Mouse (Mus musculus) stomach, embryonic 15.5 days (tissue): ENCODE measurements around the gene Oaz3. TPM values are rescaled to one million over a fixed set of nuclear protein-coding genes. Genes with fewer than 3 reads are reported as not detected.

Source experiments
- ATAC-seq: fragments of 200-750 bp; cut with Nextera tagmentation; 2 replicates; pipeline ENCODE4 v1.8.0; 2017; ENCODE audit warnings: low read depth, moderate number of reproducible peaks, moderate TSS enrichment; ENCODE audit not compliant: insufficient read depth, low FRiP score
- H3K27ac ChIP-seq: fragments of 300-500 bp; sonication (generic); 2 replicates; pipeline ENCODE4 v1.5.1; 2015; ENCODE audit warnings: mild to moderate bottlenecking, inconsistent platforms
- H3K27me3 ChIP-seq: fragments of 300-500 bp; sonication (generic); replicated peaks from 2 replicates; pipeline ENCODE4 v1.6.1; 2015; ENCODE audit warnings: inconsistent platforms
- H3K36me3 ChIP-seq: fragments of 300-500 bp; sonication (generic); 2 replicates; pipeline ENCODE4 v1.6.1; 2015; ENCODE audit warnings: inconsistent platforms
- H3K4me1 ChIP-seq: fragments of 300-500 bp; sonication (generic); 2 replicates; pipeline ENCODE4 v1.6.1; 2015; ENCODE audit warnings: inconsistent platforms
- H3K4me2 ChIP-seq: fragments of 300-500 bp; sonication (generic); 2 replicates; pipeline ENCODE4 v1.6.1; 2015; ENCODE audit warnings: mild to moderate bottlenecking, inconsistent platforms
- H3K4me3 ChIP-seq: fragments of 300-500 bp; sonication (generic); replicated peaks from 2 replicates; pipeline ENCODE4 v1.5.1; 2015; ENCODE audit warnings: inconsistent platforms
- H3K9ac ChIP-seq: fragments of 300-500 bp; sonication (generic); 2 replicates; pipeline ENCODE4 v1.6.1; 2015; ENCODE audit warnings: inconsistent platforms
- H3K9me3 ChIP-seq: fragments of 300-500 bp; sonication (generic); 2 replicates; pipeline ENCODE4 v1.6.1; 2016; ENCODE audit warnings: inconsistent platforms
- WGBS: fragments of 180-500 bp; shearing (Covaris S2); methylation state at CpG from one replicate; pipeline ENCODE4 v1.1.7; 2015; 5-methylcytosine and 5-hydroxymethylcytosine counted together
- polyA plus RNA-seq: library from polyadenylated mRNA; unstranded; fragments of >200 nt; fragmentation: Nextera tagmentation; extraction: Ambion mirVana; gene quantifications from 2 replicates; pipeline ENCODE4 v1.2.1, GENCODE M21; 2015

The Oaz3 gene
- polyA plus RNA-seq, 1 experiment from 2014 or later: 1.5 TPM

DNA sequence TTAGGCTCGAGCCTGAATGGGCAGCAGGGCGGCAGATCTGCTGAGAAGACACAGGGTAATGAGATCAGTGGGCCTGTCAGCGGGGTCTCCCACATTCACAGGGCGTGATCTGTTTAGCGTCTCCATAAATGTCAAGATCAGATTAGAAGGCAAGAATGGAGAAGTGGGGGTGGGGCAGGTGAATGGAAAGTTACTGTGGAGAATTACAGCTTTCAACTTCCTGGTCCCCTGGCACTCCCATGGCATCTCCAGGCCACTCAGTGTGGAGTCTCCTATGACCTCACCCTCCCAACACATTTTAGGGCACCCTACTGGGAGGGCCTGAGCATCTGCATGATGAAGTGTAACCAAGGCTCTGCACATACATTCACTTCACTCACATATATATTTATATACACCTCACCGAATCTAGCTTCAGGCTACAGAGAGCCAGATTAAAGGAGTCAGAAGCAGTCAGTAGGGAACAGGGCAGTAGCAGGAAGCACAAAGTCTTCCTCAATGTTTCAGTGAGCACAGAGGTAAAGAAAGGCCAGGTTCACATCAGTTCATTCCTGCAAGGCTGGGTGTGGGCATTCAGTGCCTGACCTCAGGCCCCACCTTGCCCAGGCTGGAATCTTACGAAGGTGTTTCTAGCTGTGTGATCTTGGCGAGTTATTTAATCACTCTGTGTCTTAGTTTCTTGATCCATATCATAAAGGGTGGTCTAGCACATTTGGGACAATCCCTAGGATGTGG lies 32.8 kb upstream of the Oaz3 start:
- Histone ChIP-seq H3K4me1 (0 out of 2 replicates have a peak, but pooled peaks cover 8% of the 10 kb centered on the region), H3K36me3 (no peaks in the 10 kb centered on the region), H3K9me3 (no peaks in the 10 kb centered on the region), H3K9ac (no peak overlapping the region), H3K4me2 (no peak overlapping the region), H3K27me3 (peaks cover 12% of the 10 kb centered on the region), H3K4me3 (no peak overlapping the region), H3K27ac (peak overlapping the region; percentile 9; the same call in 1 of the 2 replicates)
- WGBS: 37% methylated on average over 8 of the region's 8 CpGs
- 0 out of 2 replicates have a peak, but pooled peaks have one; percentile 41 for ATAC-seq

DNA sequence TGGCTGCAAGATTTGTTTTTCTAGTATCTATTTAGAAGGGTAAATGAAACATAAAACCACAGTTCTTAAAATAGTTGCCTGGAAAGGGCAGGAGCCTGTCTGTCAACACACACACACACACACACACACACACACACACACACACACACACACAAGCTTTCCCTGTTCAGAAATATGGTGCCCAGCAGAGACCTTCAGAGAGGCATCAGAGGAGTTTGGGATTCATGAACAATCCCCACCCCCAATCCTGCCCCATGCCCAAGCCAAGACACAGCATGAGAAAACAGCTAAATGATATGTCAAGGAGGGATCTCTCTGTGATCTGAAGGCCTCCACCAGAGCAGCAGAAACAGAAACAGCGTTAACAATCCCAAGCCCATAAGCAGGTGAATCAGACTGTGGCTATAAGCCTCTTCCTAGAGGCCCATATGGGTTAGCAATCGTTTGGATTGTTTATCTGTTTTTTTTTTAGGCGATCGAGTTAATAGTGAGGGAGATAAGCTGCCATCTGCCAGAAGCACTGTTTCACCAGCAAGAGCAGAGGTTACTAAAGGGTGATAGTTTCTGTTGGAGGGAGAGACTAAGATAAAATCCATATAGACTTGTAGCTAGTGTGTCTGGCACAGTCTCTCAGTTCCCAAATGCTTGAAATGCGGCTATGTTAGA lies 30.0 kb upstream of the Oaz3 start:
- 44% methylated on average over 5 of the region's 5 CpGs for WGBS
- Histone ChIP-seq H3K36me3 (no peaks in the 10 kb centered on the region), H3K27ac (no peak overlapping the region), H3K9ac (no peak overlapping the region), H3K27me3 (peaks cover 4% of the 10 kb centered on the region), H3K4me3 (no peak overlapping the region), H3K4me1 (0 out of 2 replicates have a peak, but pooled peaks cover 4% of the 10 kb centered on the region), H3K4me2 (no peak overlapping the region), H3K9me3 (no peaks in the 10 kb centered on the region)
- no peak for ATAC-seq

DNA sequence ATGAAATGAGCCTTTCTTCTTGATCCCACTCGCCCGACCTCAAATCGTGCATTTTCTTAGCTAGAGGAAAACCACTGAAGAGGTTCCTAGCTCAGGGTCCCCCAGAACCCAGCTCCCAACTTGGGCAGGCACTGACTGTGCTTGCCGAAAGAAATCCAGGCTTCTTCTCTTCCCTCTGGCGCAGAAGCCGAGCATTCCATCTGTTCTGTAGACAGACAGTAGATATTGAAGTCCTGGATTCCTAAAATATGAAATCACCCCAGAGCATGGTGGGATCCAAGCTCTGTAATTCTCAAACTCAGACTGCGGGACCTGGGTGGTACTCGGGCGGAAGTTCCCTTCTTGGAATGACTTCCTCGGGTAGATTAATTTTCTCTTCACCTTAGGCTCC lies 29.4 kb upstream of the Oaz3 start:
- Histone ChIP-seq H3K9me3 (no peaks in the 10 kb centered on the region), H3K27me3 (no peaks in the 10 kb centered on the region), H3K36me3 (no peaks in the 10 kb centered on the region), H3K4me3 (no peak overlapping the region), H3K27ac (peak overlapping the region; percentile 59), H3K9ac (no peak overlapping the region), H3K4me2 (peak overlapping the region; percentile 49; the same call in 1 of the 2 replicates), H3K4me1 (0 out of 2 replicates have a peak, but pooled peaks cover 4% of the 10 kb centered on the region)
- ATAC-seq: no peak
- 51% methylated on average over 10 of the region's 10 CpGs for WGBS

DNA sequence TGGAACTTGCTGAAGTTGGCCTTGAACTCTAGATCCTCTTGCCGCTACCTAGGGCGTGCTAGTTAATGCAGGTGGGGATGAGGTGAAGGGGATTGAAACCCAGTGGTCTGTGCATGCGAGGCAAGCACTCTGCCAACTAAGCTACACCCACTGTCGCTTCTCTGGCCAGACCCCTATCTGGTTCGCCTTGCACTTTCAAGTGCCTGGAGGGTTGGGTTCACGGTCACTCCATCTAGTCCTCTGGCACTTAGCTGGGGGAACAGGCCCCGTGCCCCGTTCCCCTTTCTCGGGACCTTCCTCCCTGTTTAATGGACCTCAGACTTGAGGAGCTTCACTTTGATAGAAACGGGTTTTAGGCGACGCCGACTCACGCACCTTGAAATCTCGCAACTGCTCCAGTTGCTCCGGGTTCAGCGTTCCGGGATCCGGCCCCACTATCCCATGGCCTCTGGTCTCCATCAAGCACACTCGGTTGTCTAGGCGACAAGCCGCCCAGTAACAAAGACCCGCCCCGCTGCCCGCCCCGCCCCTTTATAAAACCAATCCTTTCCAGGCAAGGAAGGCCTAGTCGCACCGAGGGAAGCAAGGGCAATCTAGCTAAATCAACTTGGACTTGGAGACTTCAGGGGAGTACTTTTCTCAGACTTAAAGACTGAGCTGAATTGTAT lies 28.9 kb upstream of the Oaz3 start:
- peak; percentile 59; the same call in 1 of the 2 replicates for ATAC-seq
- no peaks in the 10 kb centered on the region for H3K9me3 ChIP-seq
- peak overlapping the region; percentile 59 for H3K27ac ChIP-seq
- H3K36me3 ChIP-seq: no peaks in the 10 kb centered on the region
- peak overlapping the region; percentile 15; the same call in 1 of the 2 replicates for H3K4me3 ChIP-seq
- H3K4me2 ChIP-seq: peak overlapping the region; percentile 49
- WGBS: 10% methylated on average over 28 of the region's 28 CpGs
- no peaks in the 10 kb centered on the region for H3K27me3 ChIP-seq
- 0 out of 2 replicates have a peak, but pooled peaks cover 4% of the 10 kb centered on the region for H3K4me1 ChIP-seq
- no peak overlapping the region for H3K9ac ChIP-seq

DNA sequence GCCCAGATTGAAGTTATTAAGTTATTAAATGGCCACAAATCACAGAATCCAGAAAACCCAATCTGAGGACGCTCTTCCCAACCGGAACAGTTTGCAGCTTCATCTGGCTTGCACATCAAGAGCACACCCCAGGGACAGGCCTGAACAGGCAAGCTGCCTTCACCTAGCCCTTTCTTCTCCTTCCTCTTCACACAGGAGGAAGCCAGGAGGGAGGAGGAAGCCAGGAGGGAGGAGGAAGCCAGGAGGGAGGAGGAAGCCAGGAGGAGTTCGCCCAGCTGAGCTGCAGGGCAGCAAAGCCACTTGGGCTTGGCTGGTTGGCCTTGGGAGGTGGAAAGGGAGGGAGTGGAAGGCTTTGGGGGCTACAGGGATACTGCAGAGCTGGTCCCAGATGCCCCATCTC lies 25.2 kb upstream of the Oaz3 start:
- Histone ChIP-seq H3K4me3 (no peak overlapping the region), H3K4me2 (no peak overlapping the region), H3K27me3 (no peaks in the 10 kb centered on the region), H3K4me1 (0 out of 2 replicates have a peak, but pooled peaks cover 4% of the 10 kb centered on the region), H3K27ac (0 out of 2 replicates have a peak overlapping the region, but pooled peaks have one; percentile 33), H3K36me3 (no peaks in the 10 kb centered on the region), H3K9me3 (no peaks in the 10 kb centered on the region), H3K9ac (no peak overlapping the region)
- 59% methylated on average over 3 of the region's 3 CpGs for WGBS
- peak; percentile 32; the same call in 1 of the 2 replicates for ATAC-seq

DNA sequence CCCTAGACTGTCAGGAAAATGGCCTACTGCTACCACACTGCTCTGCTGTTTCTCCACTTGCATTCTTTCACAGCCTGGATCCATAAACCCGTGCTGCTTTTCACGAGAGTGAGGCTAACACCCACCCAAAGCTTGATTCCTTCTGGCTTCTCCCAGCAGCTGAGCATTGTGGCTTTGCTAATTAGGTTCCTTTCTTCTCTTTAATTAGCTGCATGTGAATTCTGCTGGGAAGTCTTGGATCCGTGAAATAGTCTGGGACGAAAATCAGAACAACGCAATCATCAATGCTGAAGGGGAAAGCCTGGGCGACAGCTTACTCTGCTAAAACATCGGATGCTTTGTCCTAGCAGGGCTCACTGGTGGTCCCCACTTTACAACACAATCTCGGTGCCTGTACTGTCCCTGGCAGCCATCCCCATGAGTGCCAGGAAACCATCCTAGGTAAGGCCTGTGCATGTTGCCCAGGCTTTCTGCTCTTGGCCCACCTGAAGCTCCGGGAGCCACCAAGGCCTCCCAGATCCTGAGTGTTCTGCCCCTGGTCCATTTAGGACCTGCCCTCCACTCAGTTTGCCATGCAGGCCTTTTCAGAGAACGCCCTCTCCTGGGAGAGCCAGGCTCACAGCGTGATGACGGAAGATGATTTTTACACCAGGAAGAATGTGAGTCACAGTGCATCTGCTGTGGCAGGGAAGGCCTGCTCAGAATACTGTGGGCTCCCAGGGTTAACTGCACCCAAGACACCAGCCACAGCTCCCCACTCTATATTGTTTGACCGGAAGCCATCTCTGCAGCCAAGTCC lies 22.1 kb upstream of the Oaz3 start:
- 75% methylated on average over 13 of the region's 13 CpGs for WGBS

DNA sequence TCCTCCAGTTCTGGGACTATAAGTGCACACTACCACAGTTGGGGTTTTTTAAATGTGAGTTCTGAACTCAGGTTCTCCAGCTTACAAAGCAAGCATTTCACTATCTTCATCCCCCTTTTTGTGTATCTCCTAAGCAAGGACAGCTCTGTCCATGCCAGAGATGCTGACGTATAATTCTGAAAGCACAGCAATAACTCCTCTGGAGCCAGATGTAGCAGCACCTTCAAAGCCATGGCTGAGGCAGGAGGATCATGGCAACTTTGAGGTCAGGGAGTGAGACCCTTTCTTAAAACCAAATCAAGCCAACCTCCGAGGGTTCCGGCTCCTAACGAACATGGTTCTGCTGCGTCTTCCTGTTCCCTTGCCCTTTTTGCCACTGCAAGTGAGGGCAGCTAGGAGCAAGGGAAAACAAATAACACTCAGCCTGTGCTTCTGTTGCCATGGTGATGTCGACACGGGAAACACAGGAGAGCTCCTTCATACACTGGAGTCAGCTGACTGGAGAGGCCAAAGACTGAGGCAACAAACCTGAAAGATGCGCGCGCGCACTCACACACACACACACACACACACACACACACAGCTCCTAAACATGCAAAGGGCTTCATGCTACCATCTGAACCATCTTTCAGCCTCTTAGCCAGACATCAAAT lies 20.3 kb upstream of the Oaz3 start:
- Histone ChIP-seq H3K4me2 (no peak overlapping the region), H3K27ac (no peak overlapping the region), H3K4me3 (no peak overlapping the region), H3K36me3 (no peaks in the 10 kb centered on the region), H3K9ac (no peak overlapping the region), H3K4me1 (no peaks in the 10 kb centered on the region), H3K27me3 (no peaks in the 10 kb centered on the region), H3K9me3 (no peaks in the 10 kb centered on the region)
- no peak; the same call in 1 of the 2 replicates for ATAC-seq
- WGBS: 49% methylated on average over 11 of the region's 11 CpGs

More for the DNA sequence above, 22.1 kb upstream of the Oaz3 start:
- Histone ChIP-seq H3K4me2 (no peak overlapping the region), H3K4me1 (no peaks in the 10 kb centered on the region), H3K4me3 (no peak overlapping the region), H3K36me3 (no peaks in the 10 kb centered on the region), H3K9me3 (no peaks in the 10 kb centered on the region), H3K9ac (no peak overlapping the region), H3K27me3 (no peaks in the 10 kb centered on the region), H3K27ac (no peak overlapping the region)
- ATAC-seq: no peak

DNA sequence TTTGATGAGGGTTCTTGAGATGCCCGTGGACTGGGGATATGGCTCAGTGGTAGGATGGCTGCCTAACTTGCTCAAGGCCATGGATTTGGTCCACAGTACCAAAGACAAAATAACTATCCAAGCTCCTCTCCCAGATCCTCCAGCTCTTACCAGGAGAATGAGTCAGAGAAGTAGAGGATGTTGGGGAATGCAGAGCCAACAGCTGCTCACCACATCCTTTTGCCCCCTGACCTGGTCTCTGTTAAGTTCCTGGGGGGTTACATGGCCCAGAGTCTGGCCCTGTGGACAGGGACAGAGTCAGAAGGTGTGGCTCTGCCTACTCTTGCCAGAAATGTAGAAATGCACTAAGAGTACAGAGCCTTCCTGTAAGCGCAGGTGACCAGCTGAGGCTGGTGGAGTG lies 16.1 kb upstream of the Oaz3 start:
- Histone ChIP-seq H3K4me3 (no peak overlapping the region), H3K27ac (no peak overlapping the region), H3K36me3 (no peaks in the 10 kb centered on the region), H3K27me3 (no peaks in the 10 kb centered on the region), H3K4me2 (no peak overlapping the region), H3K4me1 (no peaks in the 10 kb centered on the region), H3K9ac (no peak overlapping the region), H3K9me3 (no peaks in the 10 kb centered on the region)
- WGBS: 93% methylated on average over 2 of the region's 2 CpGs
- ATAC-seq: no peak

DNA sequence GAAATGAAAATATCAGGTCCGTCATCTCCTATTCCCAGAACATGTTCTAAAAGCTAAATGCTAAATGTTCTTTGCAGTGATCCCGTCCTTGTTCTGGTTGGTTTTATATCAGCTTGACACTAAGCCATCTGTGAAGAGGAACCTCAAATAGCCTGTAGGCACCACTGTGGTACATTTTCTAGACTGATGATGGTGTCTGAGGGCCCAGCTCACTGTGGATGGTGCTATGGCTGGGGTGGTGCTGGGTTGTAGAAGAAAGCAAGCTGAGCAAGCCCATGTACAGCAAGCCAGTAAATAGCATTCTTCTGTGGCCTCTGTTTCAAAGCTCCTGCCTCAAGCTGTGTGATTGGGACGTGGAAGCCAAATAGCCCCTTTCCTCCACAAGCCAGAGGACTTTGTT lies 13.3 kb upstream of the Oaz3 start:
- H3K36me3 ChIP-seq: no peaks in the 10 kb centered on the region
- H3K27ac ChIP-seq: no peak overlapping the region
- no peaks in the 10 kb centered on the region for H3K27me3 ChIP-seq
- WGBS: 76% methylated on average over 3 of the region's 3 CpGs
- no peak for ATAC-seq
- no peaks in the 10 kb centered on the region for H3K4me1 ChIP-seq
- H3K4me2 ChIP-seq: no peak overlapping the region
- no peaks in the 10 kb centered on the region for H3K9me3 ChIP-seq
- H3K4me3 ChIP-seq: no peak overlapping the region
- H3K9ac ChIP-seq: no peak overlapping the region

DNA sequence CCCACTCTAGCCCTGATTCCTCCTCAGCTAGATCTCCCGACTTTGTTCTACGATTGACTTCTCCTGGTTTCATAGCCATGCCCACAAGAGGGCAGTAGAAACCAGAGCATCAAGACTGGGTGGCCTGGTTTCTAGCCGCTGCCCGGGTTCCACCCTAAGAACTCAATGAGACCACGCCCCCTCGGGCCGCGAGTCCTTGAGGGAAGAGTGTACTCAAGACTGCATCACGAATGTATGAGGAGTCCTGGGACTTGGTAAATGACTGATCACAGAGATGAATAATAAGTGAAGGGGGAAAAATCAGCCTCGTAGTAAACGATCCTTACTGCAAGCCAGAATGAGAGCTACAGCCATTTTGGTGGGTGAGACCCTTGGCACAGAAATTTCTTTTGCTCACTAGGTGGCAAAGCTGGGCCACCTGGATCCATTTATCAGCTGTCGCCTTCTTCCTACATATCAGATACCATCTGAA lies 12.8 kb upstream of the Oaz3 start:
- H3K4me2 ChIP-seq: peak overlapping the region; percentile 47
- H3K27me3 ChIP-seq: no peaks in the 10 kb centered on the region
- ATAC-seq: peak; percentile 80
- no peaks in the 10 kb centered on the region for H3K9me3 ChIP-seq
- H3K27ac ChIP-seq: no peak overlapping the region
- WGBS: 2% methylated on average over 12 of the region's 12 CpGs
- no peak overlapping the region for H3K9ac ChIP-seq
- no peaks in the 10 kb centered on the region for H3K36me3 ChIP-seq
- no peaks in the 10 kb centered on the region for H3K4me1 ChIP-seq
- H3K4me3 ChIP-seq: peak overlapping the region; percentile 27

DNA sequence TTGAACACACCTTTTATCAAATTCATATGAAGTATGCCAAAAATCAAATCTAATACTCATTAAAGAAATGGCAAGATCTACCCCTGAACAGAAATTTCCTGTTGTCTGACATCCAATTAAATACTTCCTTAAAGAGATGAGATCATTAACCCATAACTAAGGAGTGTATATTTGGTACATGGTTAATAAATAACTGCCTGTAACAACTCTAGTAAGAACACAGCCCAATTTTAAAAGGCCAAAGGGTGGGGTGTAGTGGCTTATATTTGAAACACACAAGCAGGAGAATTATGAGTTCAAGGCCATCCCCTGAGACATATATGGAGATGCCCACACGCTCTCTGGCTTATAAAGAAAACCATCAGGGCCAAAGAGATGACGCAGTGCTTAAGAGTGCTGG lies 5.7 kb upstream of the Oaz3 start:
- WGBS: 84% methylated on average over 2 of the region's 2 CpGs
- Histone ChIP-seq H3K27me3 (no peaks in the 10 kb centered on the region), H3K36me3 (peaks cover 24% of the 10 kb centered on the region), H3K9ac (no peak overlapping the region), H3K4me3 (no peak overlapping the region), H3K9me3 (no peaks in the 10 kb centered on the region), H3K4me1 (no peaks in the 10 kb centered on the region; the same call in 1 of the 2 replicates), H3K4me2 (no peak overlapping the region), H3K27ac (no peak overlapping the region)
- ATAC-seq: no peak
